Mouse (Mus musculus): ENCODE measurements at regions not wholly inside any gene's neighbourhood (a gene's known extent, or its start where the extent isn't known, plus 50 kb on each side); places are given as distances from the start of the nearest gene placed in this dataset.
A peak's percentile ranks its signal among the peaks of the same experiment; 100 is the strongest.

GRCm38 (mm10) chr4:52666768-52667480 lies 70.8 kb downstream of the Toporsl start:
- no peak for DNase-seq (ENCODE audit: low spot score)

DNA sequence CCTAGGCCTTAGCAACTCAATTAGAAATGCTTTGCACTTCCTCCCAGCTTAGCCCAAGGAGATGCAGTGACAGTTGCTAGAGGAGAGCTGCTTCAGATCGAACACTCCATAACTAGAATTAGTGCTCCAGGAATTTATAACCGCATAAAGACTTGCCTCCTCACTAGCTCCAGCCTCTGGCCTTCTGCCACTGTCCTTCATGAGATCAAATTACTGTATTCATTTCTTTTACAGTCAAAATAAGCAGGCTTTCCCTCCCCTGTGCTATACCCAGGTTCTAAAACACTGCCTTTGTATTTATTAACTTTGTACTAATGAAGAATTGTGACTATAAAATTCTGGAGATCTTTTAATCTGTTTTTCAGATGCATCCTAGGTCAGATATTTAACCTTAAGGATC lies 104.8 kb upstream of the Olfr275 start:
- no peak for DNase-seq (ENCODE audit: low spot score)

GRCm38 (mm10) chr4:52726203-52726602 lies 88.2 kb upstream of the Olfr275 start:
- DNase-seq (ENCODE audit: low spot score), result no peak

GRCm38 (mm10) chr4:52726625-52727297 lies 87.6 kb upstream of the Olfr275 start:
- peak; percentile 47 for DNase-seq (ENCODE audit: low spot score)

DNA sequence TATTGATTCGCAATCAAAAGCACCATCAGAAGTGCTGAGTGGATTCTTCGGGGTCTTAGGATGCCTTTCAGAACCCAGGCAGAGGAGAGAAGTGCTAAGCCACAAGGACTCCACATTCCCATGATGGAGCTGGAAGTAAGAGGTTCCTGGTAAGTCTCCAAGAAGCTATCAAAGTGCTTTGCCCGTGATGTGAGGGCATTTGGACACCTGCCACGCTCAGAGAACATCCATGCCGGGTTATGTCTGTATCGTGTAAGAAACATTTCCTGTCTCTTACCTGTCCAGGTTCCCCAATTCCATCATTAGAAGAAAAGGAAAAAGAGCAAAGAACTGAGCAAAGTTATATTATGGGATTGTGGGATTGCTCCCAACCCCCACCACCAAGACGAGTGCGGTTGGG lies 81.3 kb upstream of the Olfr275 start:
- no peak for DNase-seq (ENCODE audit: low spot score)

- DNase-seq (ENCODE audit: low spot score), result no peak
These were observed 74.6 kb upstream of the Olfr275 start for GRCm38 (mm10) chr4:52739543-52740474.

DNA sequence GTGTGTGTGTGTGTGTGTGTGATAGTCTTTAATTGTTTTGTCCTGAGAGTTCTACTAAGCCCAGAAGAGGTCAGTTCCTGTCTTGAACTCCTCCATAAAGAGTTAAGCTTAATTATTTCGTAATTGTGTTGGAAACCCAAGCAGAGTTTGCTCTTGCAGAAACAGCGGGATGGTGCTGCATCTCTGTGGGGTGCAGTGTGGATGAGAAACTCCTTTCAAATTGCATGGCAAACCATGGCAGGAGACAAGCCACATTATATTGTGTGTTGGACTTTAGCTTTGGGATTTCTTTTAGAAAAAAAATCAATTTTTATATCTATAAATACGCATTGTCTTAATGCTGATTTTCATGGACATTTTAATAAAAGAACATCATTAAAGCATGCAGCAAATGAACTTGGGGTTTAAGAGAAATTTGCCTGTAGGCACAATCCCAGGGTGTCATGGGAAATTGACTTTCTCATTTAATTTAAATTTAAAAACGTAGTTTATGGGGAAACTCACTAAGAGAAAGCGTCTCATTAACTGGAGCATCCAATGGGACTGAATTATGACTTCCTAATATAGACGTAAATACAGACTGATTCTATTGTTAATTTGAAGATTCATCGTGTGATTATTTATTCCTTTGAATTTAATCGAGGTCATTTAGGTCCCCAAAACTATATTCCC lies 61.4 kb upstream of the Olfr275 start:
- DNase-seq (ENCODE audit: low spot score), result no peak

Measured in ovary, postnatal 14 days (tissue).